Mouse (Mus musculus): ENCODE data around the gene Gm49325. TPM values are rescaled to one million over a fixed set of nuclear protein-coding genes. Genes with fewer than 3 reads are reported as not detected.

The Gm49325 gene
- polyA plus RNA-seq, 1 experiment from 2014 or later = 5.1 TPM

DNA sequence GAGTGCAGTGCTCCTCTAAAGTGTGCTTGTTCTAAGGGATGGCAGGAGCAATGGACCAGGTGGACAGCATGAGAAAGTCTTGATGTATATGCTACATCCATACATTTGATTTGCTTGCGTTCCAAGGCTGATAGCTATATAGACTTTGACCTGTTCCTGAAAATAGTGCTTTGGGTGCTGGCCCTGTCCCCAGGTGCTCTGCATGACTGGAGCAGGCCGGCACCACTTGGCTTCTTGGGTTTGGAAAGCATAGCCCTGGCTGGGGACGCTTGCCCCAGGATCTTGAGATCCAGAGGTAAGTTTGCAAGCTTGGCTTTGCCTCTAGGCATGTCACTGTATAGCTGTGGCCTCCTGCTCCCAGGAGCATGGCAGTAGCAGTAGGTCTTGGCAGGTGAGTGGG is 19.4 kb upstream of the Gm49325 start:
- H3K27ac ChIP-seq = no peak overlapping the region
- 96% methylated on average over 3 of the region's 3 CpGs for WGBS
- H3K4me1 ChIP-seq (replicated peaks; ENCODE audit: control insufficient read depth, insufficient read depth, low read length) = peaks cover 25% of the 10 kb centered on the region

DNA sequence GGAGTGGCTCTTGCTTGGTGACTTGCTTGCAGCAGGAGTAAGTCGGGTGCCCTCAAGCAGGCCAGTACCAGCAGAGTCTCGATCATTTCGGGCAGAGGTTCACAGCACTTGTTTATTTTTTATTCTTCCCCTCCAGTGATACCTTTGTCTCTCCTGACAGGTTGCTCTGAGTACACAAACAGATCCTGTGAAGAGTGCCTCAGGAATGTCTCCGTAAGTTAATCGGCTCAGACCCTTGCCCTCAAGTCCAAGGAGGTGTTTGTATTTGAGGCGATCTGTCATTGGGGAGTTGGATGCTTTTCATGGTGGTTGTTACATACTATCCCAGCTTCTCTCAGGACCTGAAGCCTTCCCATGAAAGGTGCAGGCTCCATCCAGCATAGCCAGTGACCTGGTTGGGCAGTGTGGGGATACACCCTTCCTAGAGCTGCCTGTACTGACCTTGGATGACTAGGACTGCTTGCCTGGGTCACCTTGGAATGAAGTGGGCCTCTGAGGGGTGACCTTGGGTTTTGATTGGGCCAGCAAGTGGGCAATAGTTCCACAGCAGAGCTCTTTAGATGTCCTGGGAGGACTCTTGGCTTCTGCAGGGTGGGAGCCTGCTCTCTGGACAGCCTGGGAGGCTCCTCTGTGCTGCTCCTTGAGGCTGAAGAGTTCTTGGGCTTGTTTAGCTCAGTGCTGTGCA is 18.8 kb upstream of the Gm49325 start:
- no peak for DNase-seq (ENCODE audit: low spot score)
- no peak overlapping the region for H3K27ac ChIP-seq
- H3K4me1 ChIP-seq (replicated peaks; ENCODE audit: control insufficient read depth, insufficient read depth, low read length) = peaks cover 24% of the 10 kb centered on the region
- no peaks in the 10 kb centered on the region for H3K9me3 ChIP-seq (ENCODE audit: control insufficient read depth, low read length)
- H3K27me3 ChIP-seq (ENCODE audit: control insufficient read depth, insufficient read depth, low read length) = no peaks in the 10 kb centered on the region
- no peak for ATAC-seq (ENCODE audit: low FRiP score)
- no peak overlapping the region for H3K9ac ChIP-seq
- H3K36me3 ChIP-seq (replicated peaks; ENCODE audit: control insufficient read depth, insufficient read depth) = peaks cover 33% of the 10 kb centered on the region
- H3K4me2 ChIP-seq (replicated peaks) = no peak overlapping the region
- 91% methylated on average over 6 of the region's 6 CpGs for WGBS
- H3K4me3 ChIP-seq (replicated peaks; ENCODE audit: low read length) = no peak overlapping the region

More for the DNA sequence above, 19.4 kb upstream of the Gm49325 start:
- Histone ChIP-seq H3K4me2 (replicated peaks) (no peak overlapping the region), H3K36me3 (replicated peaks; ENCODE audit: control insufficient read depth, insufficient read depth) (peaks cover 32% of the 10 kb centered on the region), H3K27me3 (ENCODE audit: control insufficient read depth, insufficient read depth, low read length) (no peaks in the 10 kb centered on the region), H3K9me3 (ENCODE audit: control insufficient read depth, low read length) (no peaks in the 10 kb centered on the region), H3K4me3 (replicated peaks; ENCODE audit: low read length) (no peak overlapping the region), H3K9ac (no peak overlapping the region)
- ATAC-seq (ENCODE audit: low FRiP score) (no peak), DNase-seq (ENCODE audit: low spot score) (no peak)

DNA sequence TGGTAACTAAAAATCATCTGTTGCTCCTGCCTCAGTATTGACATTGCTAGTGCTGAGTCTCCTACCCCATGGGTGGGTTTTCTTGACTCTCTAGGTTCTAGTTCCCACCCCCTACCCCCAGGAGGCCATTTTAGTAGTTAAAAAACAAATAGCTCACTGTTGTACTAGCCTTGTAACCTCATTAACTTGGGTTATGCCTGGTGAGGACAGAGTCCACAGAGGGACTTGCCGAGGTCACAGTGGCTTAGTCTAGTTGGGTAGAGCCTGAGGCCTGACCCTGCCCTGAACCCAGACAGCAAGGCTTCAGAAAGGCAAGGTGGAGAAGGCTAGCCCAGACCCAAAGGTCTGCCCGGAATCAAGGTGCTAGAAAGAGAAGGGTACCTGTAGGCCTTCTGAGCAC is 18.0 kb upstream of the Gm49325 start:
- H3K36me3 ChIP-seq (replicated peaks; ENCODE audit: control insufficient read depth, insufficient read depth) = peaks cover 41% of the 10 kb centered on the region
- H3K9me3 ChIP-seq (ENCODE audit: control insufficient read depth, low read length) = no peaks in the 10 kb centered on the region
- peaks cover 16% of the 10 kb centered on the region for H3K4me1 ChIP-seq (replicated peaks; ENCODE audit: control insufficient read depth, insufficient read depth, low read length)
- no peak for DNase-seq (ENCODE audit: low spot score)
- H3K4me3 ChIP-seq (replicated peaks; ENCODE audit: low read length) = no peak overlapping the region
- no peak for ATAC-seq (ENCODE audit: low FRiP score)
- H3K27ac ChIP-seq = no peak overlapping the region
- 85% methylated on average over 2 of the region's 2 CpGs for WGBS
- H3K4me2 ChIP-seq (replicated peaks) = no peak overlapping the region
- H3K27me3 ChIP-seq (ENCODE audit: control insufficient read depth, insufficient read depth, low read length) = no peaks in the 10 kb centered on the region
- no peak overlapping the region for H3K9ac ChIP-seq

DNA sequence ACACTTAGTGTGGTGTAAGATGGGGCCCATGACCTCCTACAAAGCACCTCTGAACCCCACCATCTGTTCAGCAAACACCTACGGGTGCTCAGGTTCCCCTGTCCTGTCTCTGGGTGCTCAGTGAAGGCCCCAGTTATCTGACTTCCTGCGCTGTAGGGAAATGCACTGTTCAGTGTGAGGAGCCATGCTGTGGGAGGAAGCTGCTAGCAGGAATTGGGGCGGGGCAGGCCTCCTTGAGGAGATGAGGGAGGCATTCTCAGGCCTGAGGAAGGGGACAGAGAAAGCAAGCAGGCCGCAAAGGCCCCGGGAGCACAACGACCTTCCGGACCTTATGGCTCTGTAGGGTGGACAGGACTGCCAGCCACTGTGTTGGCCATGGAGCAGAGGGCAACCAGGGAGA is 16.9 kb upstream of the Gm49325 start:
- Histone ChIP-seq H3K9me3 (ENCODE audit: control insufficient read depth, low read length) (no peaks in the 10 kb centered on the region), H3K4me1 (replicated peaks; ENCODE audit: control insufficient read depth, insufficient read depth, low read length) (0 out of 2 replicates have a peak, but pooled peaks cover 7% of the 10 kb centered on the region), H3K9ac (no peak overlapping the region), H3K27me3 (ENCODE audit: control insufficient read depth, insufficient read depth, low read length) (no peaks in the 10 kb centered on the region), H3K27ac (0 out of 2 replicates have a peak overlapping the region, but pooled peaks have one; percentile 10), H3K36me3 (replicated peaks; ENCODE audit: control insufficient read depth, insufficient read depth) (peaks cover 52% of the 10 kb centered on the region), H3K4me3 (replicated peaks; ENCODE audit: low read length) (no peak overlapping the region), H3K4me2 (replicated peaks) (no peak overlapping the region)
- WGBS = 76% methylated on average over 7 of the region's 7 CpGs
- DNase-seq (ENCODE audit: low spot score) (no peak), ATAC-seq (ENCODE audit: low FRiP score) (no peak)

DNA sequence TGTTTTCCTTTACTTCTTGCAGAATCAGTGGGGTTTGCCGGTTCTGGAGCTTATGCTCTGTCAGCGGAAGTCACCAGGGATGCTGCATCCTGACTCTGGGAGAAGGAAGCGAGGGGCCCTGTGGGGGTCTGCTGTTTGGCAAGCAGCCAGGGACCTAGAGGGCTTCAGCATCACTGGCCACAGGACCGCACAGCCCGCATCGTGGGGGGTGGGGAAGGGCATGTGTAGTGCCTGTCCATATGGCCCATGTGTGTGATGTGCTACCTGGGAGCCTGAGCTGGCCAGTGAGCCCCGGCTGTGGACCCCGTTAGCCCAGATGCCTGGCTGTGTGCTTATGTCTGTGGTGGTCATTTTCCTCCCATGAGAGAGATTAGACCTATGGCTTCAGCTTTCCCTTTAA is 16.2 kb upstream of the Gm49325 start:
- DNase-seq (ENCODE audit: low spot score) = no peak
- Histone ChIP-seq H3K4me1 (replicated peaks; ENCODE audit: control insufficient read depth, insufficient read depth, low read length) (0 out of 2 replicates have a peak, but pooled peaks cover 7% of the 10 kb centered on the region), H3K36me3 (replicated peaks; ENCODE audit: control insufficient read depth, insufficient read depth) (peaks cover 59% of the 10 kb centered on the region), H3K4me3 (replicated peaks; ENCODE audit: low read length) (no peak overlapping the region), H3K27ac (0 out of 2 replicates have a peak overlapping the region, but pooled peaks have one; percentile 10), H3K4me2 (replicated peaks) (no peak overlapping the region), H3K27me3 (ENCODE audit: control insufficient read depth, insufficient read depth, low read length) (no peaks in the 10 kb centered on the region), H3K9me3 (ENCODE audit: control insufficient read depth, low read length) (no peaks in the 10 kb centered on the region), H3K9ac (no peak overlapping the region)
- ATAC-seq (ENCODE audit: low FRiP score) = no peak
- 74% methylated on average over 8 of the region's 8 CpGs for WGBS

DNA sequence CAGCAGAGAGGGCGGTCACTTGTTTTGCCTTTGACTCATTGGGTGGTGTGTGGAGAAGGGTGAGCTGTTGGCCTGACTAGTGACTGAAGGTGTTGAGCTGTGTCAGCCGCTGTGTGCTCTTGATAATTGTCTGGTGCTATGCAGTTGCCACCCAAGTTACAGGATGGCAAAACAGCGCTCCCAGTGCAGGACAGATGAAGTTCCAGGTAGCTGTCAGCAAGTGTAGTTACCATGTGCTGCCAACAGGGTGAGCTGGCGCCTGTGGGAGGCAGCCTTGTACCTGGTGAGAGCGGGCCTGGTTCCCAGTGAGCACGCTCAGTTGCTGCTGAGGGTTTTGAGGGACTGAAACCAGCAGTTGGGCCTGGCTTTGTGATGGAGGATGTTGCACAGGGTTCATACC is 15.2 kb upstream of the Gm49325 start:
- Histone ChIP-seq H3K27me3 (ENCODE audit: control insufficient read depth, insufficient read depth, low read length) (no peaks in the 10 kb centered on the region), H3K36me3 (replicated peaks; ENCODE audit: control insufficient read depth, insufficient read depth) (peaks cover 69% of the 10 kb centered on the region), H3K4me1 (replicated peaks; ENCODE audit: control insufficient read depth, insufficient read depth, low read length) (0 out of 2 replicates have a peak, but pooled peaks cover 7% of the 10 kb centered on the region), H3K9me3 (ENCODE audit: control insufficient read depth, low read length) (no peaks in the 10 kb centered on the region), H3K4me3 (replicated peaks; ENCODE audit: low read length) (no peak overlapping the region), H3K27ac (no peak overlapping the region), H3K4me2 (replicated peaks) (no peak overlapping the region), H3K9ac (no peak overlapping the region)
- DNase-seq (ENCODE audit: low spot score) (peak; percentile 42), ATAC-seq (ENCODE audit: low FRiP score) (no peak)
- 39% methylated on average over 6 of the region's 6 CpGs for WGBS

DNA sequence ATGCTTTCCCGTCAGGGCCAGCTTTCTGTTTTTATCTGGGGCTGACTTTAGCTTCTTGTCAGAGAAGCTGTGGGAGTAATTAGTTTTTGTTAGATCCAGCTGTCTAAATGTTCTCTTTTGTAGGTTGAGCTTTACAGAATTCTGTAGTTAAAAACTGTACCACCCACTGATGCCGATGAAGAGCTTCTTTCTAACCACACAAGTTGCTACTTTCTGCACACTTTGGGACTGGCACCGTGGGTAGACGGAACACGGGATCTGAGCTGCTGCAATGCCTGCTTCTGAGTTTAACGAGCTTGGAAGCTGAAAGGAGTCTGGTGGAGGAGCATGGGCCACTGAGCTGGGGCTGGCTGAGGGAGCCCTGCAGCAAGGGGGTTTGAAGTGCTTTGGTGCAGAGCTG is 14.5 kb upstream of the Gm49325 start:
- no peaks in the 10 kb centered on the region for H3K27me3 ChIP-seq (ENCODE audit: control insufficient read depth, insufficient read depth, low read length)
- H3K27ac ChIP-seq = no peak overlapping the region
- H3K4me3 ChIP-seq (replicated peaks; ENCODE audit: low read length) = no peak overlapping the region
- whole genome bisulfite sequencing = 86% methylated on average over 6 of the region's 6 CpGs
- ATAC-seq (ENCODE audit: low FRiP score) (no peak), DNase-seq (ENCODE audit: low spot score) (no peak)
- H3K9ac ChIP-seq = no peak overlapping the region
- H3K9me3 ChIP-seq (ENCODE audit: control insufficient read depth, low read length) = no peaks in the 10 kb centered on the region
- H3K4me2 ChIP-seq (replicated peaks) = no peak overlapping the region
- 0 out of 2 replicates have a peak, but pooled peaks cover 7% of the 10 kb centered on the region for H3K4me1 ChIP-seq (replicated peaks; ENCODE audit: control insufficient read depth, insufficient read depth, low read length)
- peaks cover 75% of the 10 kb centered on the region for H3K36me3 ChIP-seq (replicated peaks; ENCODE audit: control insufficient read depth, insufficient read depth)

DNA sequence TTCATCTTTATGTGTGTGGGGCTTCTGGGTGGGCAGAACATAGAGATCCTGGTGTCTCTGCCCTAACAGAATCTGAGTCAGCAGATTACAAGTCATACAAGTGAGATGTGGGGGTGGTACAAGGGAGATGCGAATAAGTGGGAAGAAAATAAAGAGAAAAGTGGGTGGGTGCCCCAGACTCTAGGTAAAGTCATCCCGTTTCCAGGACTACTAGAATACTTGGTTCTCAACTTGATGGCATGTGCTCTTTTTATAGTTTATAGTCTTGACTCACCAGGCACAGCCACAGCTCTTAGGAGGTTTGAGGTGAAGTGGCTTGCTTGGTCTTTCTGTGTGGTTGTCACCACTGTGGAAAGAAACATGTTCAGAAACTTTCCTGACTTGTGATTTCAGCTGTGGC is 9.9 kb upstream of the Gm49325 start:
- H3K4me1 ChIP-seq (replicated peaks; ENCODE audit: control insufficient read depth, insufficient read depth, low read length) = no peaks in the 10 kb centered on the region
- no peak overlapping the region for H3K4me3 ChIP-seq (replicated peaks; ENCODE audit: low read length)
- no peaks in the 10 kb centered on the region for H3K9me3 ChIP-seq (ENCODE audit: control insufficient read depth, low read length)
- no peak overlapping the region for H3K9ac ChIP-seq
- H3K36me3 ChIP-seq (replicated peaks; ENCODE audit: control insufficient read depth, insufficient read depth) = peaks cover 72% of the 10 kb centered on the region
- ATAC-seq (ENCODE audit: low FRiP score) (no peak), DNase-seq (ENCODE audit: low spot score) (no peak)
- H3K27me3 ChIP-seq (ENCODE audit: control insufficient read depth, insufficient read depth, low read length) = no peaks in the 10 kb centered on the region
- no peak overlapping the region for H3K27ac ChIP-seq
- 96% methylated on average over 2 of the region's 2 CpGs for WGBS
- H3K4me2 ChIP-seq (replicated peaks) = no peak overlapping the region

DNA sequence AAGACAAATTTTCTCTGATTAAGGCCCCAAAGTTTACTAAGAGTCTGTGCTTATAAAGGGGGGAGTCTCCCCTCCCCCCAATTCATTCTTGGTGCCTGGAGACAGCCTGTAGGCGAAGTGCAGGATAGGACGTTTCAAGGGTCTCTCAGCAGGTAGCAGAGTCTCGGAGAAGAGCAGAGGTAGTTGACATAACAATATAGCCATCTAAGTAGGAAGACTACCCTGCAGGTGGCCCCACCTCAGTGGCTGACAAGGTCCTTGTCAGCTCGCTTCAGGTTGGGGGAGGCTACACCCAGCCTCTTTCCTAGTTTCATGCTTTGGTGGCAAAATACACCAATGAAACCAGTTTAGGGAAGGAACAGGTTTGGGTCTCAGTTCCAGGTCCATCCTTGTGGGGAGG is 3.0 kb upstream of the Gm49325 start:
- no peak for DNase-seq (ENCODE audit: low spot score)
- Histone ChIP-seq H3K4me1 (replicated peaks; ENCODE audit: control insufficient read depth, insufficient read depth, low read length) (peaks cover 14% of the 10 kb centered on the region), H3K9ac (no peak overlapping the region), H3K27me3 (ENCODE audit: control insufficient read depth, insufficient read depth, low read length) (no peaks in the 10 kb centered on the region), H3K4me3 (replicated peaks; ENCODE audit: low read length) (no peak overlapping the region), H3K27ac (no peak overlapping the region), H3K9me3 (ENCODE audit: control insufficient read depth, low read length) (0 out of 2 replicates have a peak, but pooled peaks cover 4% of the 10 kb centered on the region), H3K4me2 (replicated peaks) (no peak overlapping the region), H3K36me3 (replicated peaks; ENCODE audit: control insufficient read depth, insufficient read depth) (peaks cover 8% of the 10 kb centered on the region)
- ATAC-seq (ENCODE audit: low FRiP score) = no peak
- 53% methylated on average over 4 of the region's 4 CpGs for WGBS

Data from hindbrain, embryonic 14.5 days (tissue).